Mouse (Mus musculus) yolk sac, embryonic 10.5 days (tissue): ENCODE data around the gene St7.
A peak's percentile ranks its signal among the peaks of the same experiment; 100 is the strongest.

Experiments
- DNase-seq: peaks from one replicate; pipeline ENCODE4 v3.0.0-alpha.2; 2017; ENCODE audit warnings: low spot score

St7 gene

GRCm38 (mm10) chr6:17816865-17817435 lies 124.2 kb downstream of the St7 start:
- no peak for DNase-seq

DNA sequence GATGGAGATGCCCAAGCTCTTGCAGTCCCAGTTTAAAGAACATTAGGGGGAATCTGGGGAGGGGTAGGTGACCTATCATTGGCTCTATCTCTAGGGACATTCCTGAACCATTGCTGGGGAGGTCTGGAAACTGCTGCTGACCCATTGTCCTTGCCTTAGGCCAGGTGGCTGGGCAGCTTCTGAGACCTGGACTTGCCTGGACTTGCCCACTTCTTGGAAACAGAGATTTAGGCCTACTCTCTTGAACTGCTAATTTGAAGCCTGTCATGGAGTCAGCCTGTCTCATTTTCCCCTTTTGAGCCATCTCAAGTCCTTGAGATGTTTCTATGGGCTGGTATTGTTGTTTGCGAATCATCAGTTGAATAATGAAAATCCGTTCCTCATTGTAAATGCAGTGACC lies 130.9 kb downstream of the St7 start:
- DNase-seq: no peak

GRCm38 (mm10) chr6:17824735-17825134 lies 132.0 kb downstream of the St7 start:
- DNase-seq: no peak

- no peak for DNase-seq
Observed at GRCm38 (mm10) chr6:17828382-17828781, 135.6 kb downstream of the St7 start.

DNA sequence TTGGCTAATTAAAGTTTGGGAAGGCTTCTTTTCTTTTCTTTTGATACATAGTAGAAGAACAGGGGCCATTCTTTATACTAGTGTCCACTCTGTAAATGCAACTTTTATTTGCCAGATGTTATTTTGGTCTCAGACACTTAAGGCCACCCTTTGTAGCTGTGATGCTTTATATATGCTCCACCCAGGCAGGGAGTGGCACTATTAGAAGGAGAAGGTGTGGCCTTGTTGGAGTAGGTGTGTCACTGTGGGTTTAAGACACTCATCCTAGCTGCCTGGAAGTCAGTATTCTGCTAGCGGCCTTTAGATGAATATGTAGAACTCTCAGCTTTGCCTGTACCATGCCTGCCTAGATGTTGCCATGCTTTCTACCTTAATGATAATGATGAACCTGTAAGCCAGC lies 137.2 kb downstream of the St7 start:
- no peak for DNase-seq

GRCm38 (mm10) chr6:17834493-17834892 lies 141.8 kb downstream of the St7 start:
- peak; percentile 9 for DNase-seq

DNA sequence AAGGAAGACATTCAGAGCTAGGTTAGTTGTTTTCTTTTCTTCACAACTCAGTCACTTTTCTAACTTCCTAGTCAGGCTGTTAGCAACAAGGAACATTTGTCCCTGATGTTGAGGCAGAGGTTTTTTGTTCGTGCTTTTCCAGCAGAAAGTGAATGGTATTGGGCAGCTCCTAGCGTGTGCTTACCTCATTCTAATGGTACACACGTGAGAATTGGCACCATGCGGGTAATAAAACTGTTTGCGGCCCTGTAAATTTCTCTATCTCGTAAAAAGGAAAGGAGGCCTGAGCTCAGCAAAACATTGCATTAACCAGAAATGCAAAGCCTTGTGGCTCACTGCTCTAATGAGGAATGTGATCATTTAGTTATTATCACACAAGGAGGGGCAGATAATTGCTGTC lies 143.0 kb downstream of the St7 start:
- no peak for DNase-seq

- DNase-seq: no peak
Observed at GRCm38 (mm10) chr6:17837676-17838075, 144.9 kb downstream of the St7 start.

- DNase-seq: peak; percentile 9
Observed at GRCm38 (mm10) chr6:17840431-17840830, 147.7 kb downstream of the St7 start.

GRCm38 (mm10) chr6:17842759-17843158 lies 150.0 kb downstream of the St7 start:
- DNase-seq: no peak

- DNase-seq: no peak
Observed at GRCm38 (mm10) chr6:17851316-17851715, 158.6 kb downstream of the St7 start.

DNA sequence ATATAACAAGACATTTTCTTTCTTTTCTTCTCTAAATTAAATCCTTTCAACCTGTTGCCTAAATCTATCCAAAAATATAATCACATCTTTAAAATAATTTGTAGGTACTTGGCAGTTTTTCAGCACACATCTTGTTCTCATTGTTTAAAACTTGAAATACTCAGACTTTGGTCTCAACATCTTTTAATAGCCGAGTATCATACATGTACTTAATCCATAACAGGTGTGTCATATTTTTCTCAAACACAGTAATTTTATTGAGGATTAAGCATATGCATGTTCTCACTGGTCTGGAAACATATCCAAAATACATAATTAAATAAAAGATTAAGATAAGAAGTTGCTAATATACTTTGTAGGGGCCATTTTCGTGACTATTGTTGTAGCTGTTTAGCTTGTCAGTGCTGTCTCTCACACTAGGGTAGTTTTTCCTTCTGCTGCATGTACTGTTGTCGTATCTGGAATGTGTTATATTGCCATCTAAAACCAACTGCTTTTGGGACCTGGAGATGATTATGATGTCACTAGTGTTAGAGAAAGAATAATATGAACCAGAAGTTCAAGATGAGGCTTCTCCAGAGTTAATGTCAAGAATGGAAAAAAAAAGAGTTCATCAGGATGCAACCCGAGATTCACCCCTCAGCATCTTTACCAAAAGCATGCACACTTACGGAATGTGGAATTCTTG lies 161.0 kb downstream of the St7 start:
- no peak for DNase-seq

DNA sequence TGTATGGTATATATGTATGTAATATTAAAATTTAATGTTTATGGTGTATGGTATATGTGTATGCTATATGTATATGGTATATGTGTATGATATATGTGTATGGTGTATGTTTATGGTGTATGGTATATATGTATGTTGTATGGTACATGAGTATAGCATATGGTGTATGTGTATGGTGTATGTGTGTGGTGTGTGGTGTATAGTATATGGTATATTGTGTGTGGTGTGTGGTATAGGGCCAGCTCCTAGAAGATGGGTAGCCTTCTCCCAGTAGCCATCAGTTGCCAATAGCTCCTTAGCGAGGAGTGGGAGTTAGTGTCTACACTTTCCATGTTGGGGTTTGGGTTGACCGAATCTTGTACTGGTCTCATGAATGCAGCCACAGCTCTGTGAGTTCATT lies 162.9 kb downstream of the St7 start:
- no peak for DNase-seq

DNA sequence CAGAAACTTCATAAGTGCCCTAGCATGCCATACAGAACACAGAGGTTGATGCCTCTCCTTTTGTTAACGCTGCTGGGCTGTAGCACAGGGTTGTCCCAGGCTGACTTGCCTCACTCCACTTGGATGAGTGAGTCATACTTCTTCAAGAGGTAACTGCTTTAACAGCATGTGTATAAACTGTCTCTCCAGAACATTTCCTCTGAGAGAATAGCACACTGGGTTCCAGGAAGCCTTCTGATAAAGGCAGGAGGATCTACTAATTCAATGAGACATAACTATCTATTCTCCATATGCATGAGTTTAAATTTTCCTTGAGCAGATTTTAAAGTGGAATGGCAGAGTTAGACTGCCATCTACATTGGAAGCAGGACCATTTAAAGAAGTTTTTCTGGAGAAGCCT lies 166.8 kb downstream of the St7 start:
- no peak for DNase-seq

GRCm38 (mm10) chr6:17860463-17860862 lies 167.7 kb downstream of the St7 start:
- DNase-seq: no peak

DNA sequence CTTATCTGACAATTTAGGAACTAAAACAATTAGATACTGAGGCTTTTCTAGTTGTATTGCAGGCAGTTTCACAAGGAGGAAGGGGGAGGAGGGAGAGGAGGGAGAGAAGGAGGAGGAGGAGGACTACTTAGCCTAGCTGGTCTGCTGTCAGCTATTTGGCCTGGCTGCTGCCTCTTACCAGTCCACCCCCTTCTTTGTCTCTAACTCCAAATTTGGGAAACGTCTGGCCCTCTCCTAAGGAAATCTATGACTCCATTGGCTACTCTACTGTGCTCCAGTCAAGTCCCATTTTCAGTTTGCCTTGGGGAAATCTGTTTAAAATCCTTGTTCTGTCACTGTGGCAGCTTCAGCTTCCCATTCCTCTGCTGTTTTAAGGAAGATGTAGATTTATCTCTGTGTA lies 175.1 kb downstream of the St7 start:
- no peak for DNase-seq

- no peak for DNase-seq
Observed at GRCm38 (mm10) chr6:17871831-17872372, 179.2 kb downstream of the St7 start.

DNA sequence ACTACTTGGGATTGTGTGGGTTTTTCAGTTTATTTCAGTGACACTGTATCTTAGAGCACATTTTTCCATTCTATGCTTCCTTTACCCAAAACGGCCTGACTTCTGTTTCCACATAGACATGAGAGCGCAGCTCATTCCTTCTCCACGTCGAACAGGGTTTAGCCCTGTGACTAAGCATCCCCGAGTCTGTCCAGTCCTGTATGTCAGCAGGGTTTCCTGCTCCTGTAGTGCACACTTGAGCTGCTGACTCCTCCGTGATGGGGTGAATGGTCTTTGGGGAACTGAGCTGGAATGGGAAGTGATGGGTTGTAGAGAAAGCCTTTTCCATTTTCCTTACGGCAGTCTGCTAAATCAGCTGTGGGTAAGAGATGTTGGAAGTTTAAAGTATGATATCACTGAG lies 182.9 kb downstream of the St7 start:
- no peak for DNase-seq

DNA sequence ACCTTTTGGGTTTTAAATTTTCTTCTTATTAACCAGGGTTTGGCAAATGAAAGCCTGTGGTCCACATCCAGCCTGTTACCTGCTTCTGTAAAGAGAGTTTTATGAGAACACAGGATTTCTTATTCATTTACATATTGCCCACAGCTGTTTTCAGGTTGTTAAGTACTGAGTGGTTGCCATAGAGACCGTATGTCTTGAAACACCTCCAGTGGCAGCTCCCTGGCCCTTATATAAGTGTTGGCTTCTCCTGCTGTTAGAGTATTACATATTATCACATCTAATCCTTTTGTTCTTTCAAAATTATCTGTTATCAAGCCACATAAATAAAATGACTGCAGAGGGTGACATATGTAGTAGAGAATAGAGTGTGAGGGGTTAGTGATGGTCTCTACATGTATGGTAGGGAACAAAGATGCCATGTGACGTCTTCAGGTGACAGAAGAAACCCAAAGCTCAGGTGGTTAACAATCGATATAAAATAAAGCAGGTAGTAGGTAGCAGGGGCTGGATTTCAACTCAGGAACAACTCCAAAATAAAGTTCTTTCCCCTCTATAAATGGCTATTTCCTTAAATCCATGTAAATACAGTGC lies 183.4 kb downstream of the St7 start:
- no peak for DNase-seq

DNA sequence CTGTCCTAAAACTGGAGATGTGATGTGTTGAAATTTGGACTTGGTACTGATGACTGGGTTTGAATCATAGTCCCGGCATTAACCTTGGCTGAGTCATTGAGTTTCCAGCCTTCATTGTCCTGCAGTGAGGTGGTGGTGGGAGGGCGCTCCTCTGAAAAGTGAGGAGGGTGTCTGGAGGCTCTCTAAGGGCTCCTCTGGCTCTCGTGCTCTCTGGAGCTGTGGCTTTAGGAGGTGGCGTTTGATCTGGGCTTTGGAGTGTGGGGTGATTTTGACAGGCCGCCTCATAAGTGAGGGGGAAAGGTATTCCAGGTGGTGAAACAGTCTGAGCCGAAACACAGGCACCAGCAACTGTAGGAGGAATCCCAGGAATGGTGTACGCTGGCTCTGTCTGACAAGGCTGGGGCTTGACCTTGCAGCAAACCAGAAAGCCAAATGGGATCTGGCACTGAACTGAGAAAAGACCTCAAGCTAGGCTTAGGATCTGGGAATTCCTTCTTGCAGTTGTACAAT lies 184.0 kb downstream of the St7 start:
- peak; percentile 53 for DNase-seq

DNA sequence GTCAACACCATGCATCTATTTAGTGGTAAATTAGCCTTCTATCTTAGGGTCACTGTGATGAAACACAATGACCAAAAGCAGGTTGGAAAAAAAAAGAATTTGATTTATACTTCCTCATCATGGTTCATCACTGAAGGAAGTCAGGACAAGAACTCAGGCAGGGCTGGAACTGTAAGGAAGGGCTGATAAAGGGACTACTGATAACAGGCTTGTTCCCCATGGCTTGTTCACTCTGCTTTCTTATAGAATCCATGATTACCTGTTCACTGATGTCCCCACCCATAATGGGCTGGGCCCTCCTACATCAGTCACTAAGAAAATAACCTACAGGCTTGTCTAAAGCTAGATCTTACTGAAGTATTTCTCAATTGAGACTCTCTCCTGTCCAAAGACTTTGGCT lies 190.2 kb downstream of the St7 start:
- no peak for DNase-seq

- no peak for DNase-seq
Observed at GRCm38 (mm10) chr6:17887765-17888164, 195.0 kb downstream of the St7 start.

GRCm38 (mm10) chr6:17895562-17895961 lies 202.8 kb downstream of the St7 start:
- no peak for DNase-seq
